Mouse (Mus musculus) CH12.LX (cell line): ENCODE measurements around the gene Nrros. TPM values are rescaled to one million over a fixed set of nuclear protein-coding genes. Genes with fewer than 3 reads are reported as not detected.

Experiments
- DNase-seq: peaks from one replicate; pipeline ENCODE4 v3.0.0-alpha.2; 2013; ENCODE audit errors: extremely low read depth
- H3K27ac ChIP-seq: 2 replicates; pipeline ENCODE4 v1.5.1; 2012; ENCODE audit warnings: low read depth, mild to moderate bottlenecking, control low read depth, moderate library complexity; ENCODE audit not compliant: insufficient read depth
- H3K27me3 ChIP-seq: replicated peaks from 2 replicates; pipeline ENCODE3; 2012; ENCODE audit warnings: inconsistent platforms
- H3K36me3 ChIP-seq, 2 experiments: replicated peaks in 1 of 2; 2 replicates each; pipeline versions ENCODE3 to v1.6.1; 2012; ENCODE audit warnings: inconsistent platforms in 1 of 2, low read length in 1 of 2, mild to moderate bottlenecking in 1 of 2, mixed read lengths in 1 of 2, moderate library complexity in 1 of 2; ENCODE audit not compliant: control insufficient read depth in 1 of 2, insufficient read depth in 1 of 2
- H3K4me1 ChIP-seq, 2 experiments: 2 replicates each; pipeline ENCODE4 v1.6.1; 2012; ENCODE audit warnings: inconsistent platforms in 1 of 2, moderate library complexity in 1 of 2; ENCODE audit not compliant: insufficient read depth in 2 of 2, control insufficient read depth in 1 of 2
- H3K4me2 ChIP-seq: 2 replicates; pipeline ENCODE4 v1.6.1; 2012; ENCODE audit warnings: low read depth, mild to moderate bottlenecking, control low read depth; ENCODE audit not compliant: poor library complexity, insufficient read depth, severe bottlenecking
- H3K4me3 ChIP-seq, 3 experiments: fragments of 150-350 bp in 1 of 3; sonication (generic) in 1 of 3; replicated peaks in 1 of 3; 2 replicates each; pipeline versions ENCODE3 to v1.5.1; 2011 to 2012; ENCODE audit warnings: low read depth in 2 of 3, low read length in 2 of 3, mild to moderate bottlenecking in 2 of 3, moderate library complexity in 2 of 3, control low read depth in 1 of 3, improper control_type of control experiment in 1 of 3, inconsistent platforms in 1 of 3, mixed read lengths in 1 of 3; ENCODE audit not compliant: poor library complexity in 1 of 3
- H3K79me2 ChIP-seq: replicated peaks from 2 replicates; pipeline ENCODE4 v1.6.1; 2012; ENCODE audit warnings: mild to moderate bottlenecking, moderate library complexity; ENCODE audit not compliant: control insufficient read depth, poor library complexity, insufficient read depth, severe bottlenecking; ENCODE audit errors: extremely low read depth
- H3K9ac ChIP-seq: 2 replicates; pipeline ENCODE4 v1.6.1; 2012; ENCODE audit warnings: low read depth, mild to moderate bottlenecking, control low read depth, moderate library complexity; ENCODE audit not compliant: insufficient read depth
- H3K9me3 ChIP-seq: replicated peaks from 2 replicates; pipeline ENCODE3; 2012; ENCODE audit warnings: low read length, inconsistent platforms, mixed read lengths
- CHD1 ChIP-seq: IDR thresholded peaks from 2 replicates; pipeline ENCODE4 v1.6.1; 2012; ENCODE audit warnings: low read depth, low read length, improper control_type of control experiment, inconsistent platforms
- CTCF ChIP-seq, 2 experiments: IDR thresholded peaks in 1 of 2; conservative IDR thresholded peaks in 1 of 2; 2 replicates each; pipeline ENCODE4 v1.5.1; 2011 to 2012; ENCODE audit warnings: low read depth in 2 of 2, low read length in 2 of 2, improper control_type of control experiment in 1 of 2, inconsistent platforms in 1 of 2, mild to moderate bottlenecking in 1 of 2, moderate library complexity in 1 of 2
- ELF1 ChIP-seq: IDR thresholded peaks from 2 replicates; pipeline ENCODE4 v1.6.1; 2014; ENCODE audit warnings: low read depth, mild to moderate bottlenecking, inconsistent platforms, low read length, improper control_type of control experiment
- EP300 ChIP-seq: IDR thresholded peaks from 2 replicates; pipeline ENCODE4 v1.6.1; 2011; ENCODE audit warnings: low read length, improper control_type of control experiment
- IRF4 ChIP-seq: IDR thresholded peaks from 2 replicates; pipeline ENCODE4 v1.6.1; 2014; ENCODE audit warnings: low read depth, mild to moderate bottlenecking, inconsistent platforms, low read length, improper control_type of control experiment
- JUN ChIP-seq: IDR thresholded peaks from 2 replicates; pipeline ENCODE4 v1.6.1; 2011; ENCODE audit warnings: low read depth, mild to moderate bottlenecking, low read length, improper control_type of control experiment, moderate library complexity; ENCODE audit not compliant: insufficient read depth
- KAT2A ChIP-seq: IDR thresholded peaks from 2 replicates; pipeline ENCODE4 v1.6.1; 2012; ENCODE audit warnings: low read length, improper control_type of control experiment, inconsistent platforms; ENCODE audit not compliant: insufficient replicate concordance
- MAFK ChIP-seq: IDR thresholded peaks from 2 replicates; pipeline ENCODE4 v1.6.1; 2011; ENCODE audit warnings: low read length, improper control_type of control experiment; ENCODE audit not compliant: insufficient replicate concordance
- MAX ChIP-seq: IDR thresholded peaks from 2 replicates; pipeline ENCODE4 v1.6.1; 2011; ENCODE audit warnings: low read length, improper control_type of control experiment
- MAZ ChIP-seq: IDR thresholded peaks from 2 replicates; pipeline ENCODE4 v1.6.1; 2012; ENCODE audit warnings: low read depth, mild to moderate bottlenecking, inconsistent platforms, low read length, improper control_type of control experiment, moderate library complexity
- MEF2A ChIP-seq: IDR thresholded peaks from 2 replicates; pipeline ENCODE4 v1.6.1; 2014; ENCODE audit warnings: low read depth, mild to moderate bottlenecking, inconsistent platforms, low read length, improper control_type of control experiment, borderline replicate concordance
- MXI1 ChIP-seq: IDR thresholded peaks from 2 replicates; pipeline ENCODE4 v1.6.1; 2011; ENCODE audit warnings: mild to moderate bottlenecking, low read depth, low read length, improper control_type of control experiment
- NELFE ChIP-seq: IDR thresholded peaks from 2 replicates; pipeline ENCODE4 v1.6.1; 2011; ENCODE audit warnings: low read depth, low read length, improper control_type of control experiment
- PAX5 ChIP-seq: IDR thresholded peaks from 2 replicates; pipeline ENCODE4 v1.6.1; 2012; ENCODE audit warnings: low read length, inconsistent platforms, mixed read lengths
- RAD21 ChIP-seq: IDR thresholded peaks from 2 replicates; pipeline ENCODE4 v1.6.1; 2011; ENCODE audit warnings: low read depth, mild to moderate bottlenecking, low read length, improper control_type of control experiment, moderate library complexity
- SIN3A ChIP-seq: IDR thresholded peaks from 2 replicates; pipeline ENCODE4 v1.6.1; 2012; ENCODE audit warnings: low read length, improper control_type of control experiment, inconsistent platforms
- TBP ChIP-seq: conservative IDR thresholded peaks from 2 replicates; pipeline ENCODE4 v1.6.1; 2011; ENCODE audit warnings: low read depth, low read length, improper control_type of control experiment
- TCF12 ChIP-seq: IDR thresholded peaks from 2 replicates; pipeline ENCODE4 v1.6.1; 2014; ENCODE audit warnings: low read depth, mild to moderate bottlenecking, inconsistent platforms, low read length, improper control_type of control experiment
- USF1 ChIP-seq: IDR thresholded peaks from 2 replicates; pipeline ENCODE4 v1.6.1; 2014; ENCODE audit warnings: low read depth, mild to moderate bottlenecking, inconsistent platforms, low read length, improper control_type of control experiment
- ZC3H11A ChIP-seq: IDR thresholded peaks from 2 replicates; pipeline ENCODE4 v1.6.1; 2012; ENCODE audit warnings: low read depth, mild to moderate bottlenecking, inconsistent platforms, low read length, improper control_type of control experiment
- ZKSCAN1 ChIP-seq: IDR thresholded peaks from 2 replicates; pipeline ENCODE4 v1.6.1; 2012; ENCODE audit warnings: low read depth, inconsistent platforms, low read length, improper control_type of control experiment, borderline replicate concordance
- ZNF384 ChIP-seq: IDR thresholded peaks from 2 replicates; pipeline ENCODE4 v1.6.1; 2012; ENCODE audit warnings: low read depth, low read length, improper control_type of control experiment, inconsistent platforms
- dilution Hi-C: fragments of 300-500 bp; cut with MboI; formaldehyde crosslinking; loops from 2 replicates; pipeline ENCODE4 v1.14.3; 2020; ENCODE audit warnings: low sequenced_read_pairs; ENCODE audit not compliant: extremely low pct_unique_long_range_greater_than_20kb, extremely low pct_ligation_motif_present
- in situ Hi-C: fragments of 300-500 bp; cut with MboI; formaldehyde crosslinking; loops from 3 replicates; pipeline ENCODE4 v1.14.3; 2019; ENCODE audit warnings: low sequenced_read_pairs, low pct_ligation_motif_present, low pct_unique_long_range_greater_than_20kb, mixed read lengths
- polyA plus RNA-seq: library from polyadenylated mRNA; unstranded; fragments of >175 nt; gene quantifications from 2 replicates; pipeline ENCODE4 v1.2.1, GENCODE M21; 2012; ENCODE audit warnings: low read depth; ENCODE audit not compliant: insufficient read length
- total RNA-seq, 2 experiments: library from RNA; depleted of rRNA; stranded (reverse); fragments of 300-350 nt in 1 of 2; fragments of >200 nt in 1 of 2; gene quantifications; 2 replicates each; pipeline ENCODE4 v1.2.3; 2012 to 2014

Gene Nrros
- total and polyA plus RNA-seq, 3 experiments: 49.6 to 71.0 (median 64.3) TPM

DNA sequence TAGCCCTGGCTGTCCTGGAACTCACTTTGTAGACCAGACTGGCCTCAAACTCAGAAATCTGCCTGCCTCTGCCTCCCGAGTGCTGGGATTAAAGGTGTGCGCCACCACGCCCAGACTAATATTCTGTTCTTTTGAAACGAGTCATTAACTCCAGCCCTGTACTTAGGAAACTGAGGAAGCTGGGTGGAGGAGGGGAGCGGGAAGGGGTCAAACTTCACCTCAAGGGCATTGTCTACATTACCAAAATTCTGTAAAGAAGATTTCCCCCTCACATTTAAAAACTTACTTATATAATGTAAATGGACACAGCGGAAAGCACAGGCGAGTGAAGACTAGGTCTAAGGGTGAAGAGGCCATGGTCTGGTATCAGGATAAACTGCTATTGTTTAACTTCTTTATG, 41.4 kb downstream of the Nrros start:
- Histone ChIP-seq H3K36me3 (peaks cover 0 to 3% of the 10 kb centered on the region in 2 experiments), H3K4me1 (peaks cover 17 to 52% of the 10 kb centered on the region in 2 experiments), H3K27me3 (no peaks in the 10 kb centered on the region), H3K4me3 (peak overlapping the region in 1 of 3 experiments; percentile 23), H3K9ac (peak overlapping the region; percentile 21; the same call in 1 of the 2 replicates), H3K27ac (peak overlapping the region; percentile 79; the same call in 1 of the 2 replicates), H3K79me2 (no peaks in the 10 kb centered on the region), H3K9me3 (no peaks in the 10 kb centered on the region), H3K4me2 (peak overlapping the region; percentile 92)
- dilution Hi-C loops (no loop called here), in situ Hi-C loops (no loop called here)
- DNase-seq: no peak
- no peak for TF ChIP-seq KAT2A
- no peak for TF ChIP-seq MXI1
- TF ChIP-seq NELFE: no peak

- TF ChIP-seq CHD1 (no peak), ZC3H11A (no peak), TCF12 (no peak), CTCF (conservative IDR thresholded peaks at IDR 0.05 in 1 of 2, IDR thresholded peaks at IDR 0.05 in 1 of 2; ENCODE audit: low read depth in 2 of 2, low read length in 2 of 2) (peak in 1 of 2 experiments; percentile 11; a peak in 1 of 4 replicates)
- Histone ChIP-seq H3K27ac (no peak overlapping the region), H3K36me3 (no peaks in the 10 kb centered on the region), H3K9ac (no peak overlapping the region), H3K9me3 (no peaks in the 10 kb centered on the region), H3K4me2 (no peak overlapping the region), H3K4me3 (no peak overlapping the region), H3K27me3 (no peaks in the 10 kb centered on the region), H3K79me2 (no peaks in the 10 kb centered on the region), H3K4me1 (peaks cover 7 to 32% of the 10 kb centered on the region in 2 experiments)
- dilution Hi-C loops: no loop called here
- DNase-seq: no peak
- in situ Hi-C loops: no loop called here
These were observed 44.9 kb downstream of the Nrros start for GRCm38 (mm10) chr16:32120454-32120853.

- dilution Hi-C loops: no loop called here
- no peak overlapping the region for H3K4me2 ChIP-seq
These were observed 49.2 kb downstream of the Nrros start for GRCm38 (mm10) chr16:32116186-32116585.

More at GRCm38 (mm10) chr16:32116186-32116585, 49.2 kb downstream of the Nrros start:
- Histone ChIP-seq H3K27me3 (no peaks in the 10 kb centered on the region), H3K27ac (no peak overlapping the region), H3K79me2 (no peaks in the 10 kb centered on the region), H3K9ac (no peak overlapping the region), H3K4me1 (peaks cover 4 to 42% of the 10 kb centered on the region in 2 experiments; a peak in 3 of 4 replicates), H3K9me3 (no peaks in the 10 kb centered on the region), H3K4me3 (no peak overlapping the region), H3K36me3 (no peaks in the 10 kb centered on the region)
- TF ChIP-seq SIN3A: no peak
- no peak for TF ChIP-seq MXI1
- no peak for TF ChIP-seq MAX
- no peak for TF ChIP-seq IRF4
- TF ChIP-seq MAZ: no peak
- TF ChIP-seq JUN: no peak
- TF ChIP-seq PAX5: no peak
- TF ChIP-seq ZNF384: no peak
- no peak for TF ChIP-seq USF1
- TF ChIP-seq TBP: no peak
- TF ChIP-seq ELF1: no peak
- no peak for TF ChIP-seq ZKSCAN1
- TF ChIP-seq MAFK: no peak
- TF ChIP-seq RAD21: no peak
- no peak for TF ChIP-seq EP300
- no peak for TF ChIP-seq MEF2A
- no peak for TF ChIP-seq KAT2A
- in situ Hi-C loops: no loop called here
- DNase-seq: no peak
